ENCODE assay signal across 31 mouse cellular contexts in genomic region chr2:102877463-102877862, GRCm38 (mm10). TPM values are rescaled to one million over a fixed set of nuclear protein-coding genes. Genes with fewer than 3 reads are reported as not detected.
DNase-seq lines count a peak whose midpoint lies in the region; ATAC-seq and TF ChIP-seq lines count a peak whose summit lies in the region.
"Had no signal": no experiment of that assay in that cellular context is flagged by ENCODE, and none has a peak within 500 bp of the region (broad histone marks: within the 10 kb centered on the region; RNA-seq: fewer than 3 reads in every experiment).

No protein-coding gene starts in this region.

- H3K9ac ChIP-seq in stomach, postnatal 0 days (ENCODE audit: low read length): no peak overlapping the region
- no peak overlapping the region for H3K9ac ChIP-seq in intestine, embryonic 15.5 days
- H3K9ac ChIP-seq: embryonic facial prominence, embryonic 12.5 days; hindbrain, embryonic 13.5 days; limb, embryonic 12.5 days; liver, postnatal 0 days; midbrain, embryonic 13.5 days; neural tube, embryonic 15.5 days had no signal

- H3K4me3 ChIP-seq in gastrocnemius, adult 2 months: no peak overlapping the region
- no peak overlapping the region for H3K4me3 ChIP-seq in stomach, postnatal 0 days (ENCODE audit: low read depth, low read length)
- H3K4me3 ChIP-seq in intestine, embryonic 15.5 days (replicated peaks): no peak overlapping the region
- H3K4me3 ChIP-seq: embryonic facial prominence, embryonic 12.5 days; forebrain, embryonic 10.5 days; hindbrain, embryonic 13.5 days; limb, embryonic 12.5 days; midbrain, embryonic 13.5 days; neural tube, embryonic 15.5 days had no signal

- peak overlapping the region; percentile 57; the same call in 1 of the 2 replicates for H3K27ac ChIP-seq in gastrocnemius, adult 2 months
- H3K27ac ChIP-seq in stomach, postnatal 0 days (replicated peaks): no peak overlapping the region
- no peak overlapping the region for H3K27ac ChIP-seq in intestine, embryonic 15.5 days
- H3K27ac ChIP-seq: embryonic facial prominence, embryonic 12.5 days; forebrain, embryonic 10.5 days; hindbrain, embryonic 13.5 days; limb, embryonic 12.5 days; midbrain, embryonic 13.5 days; neural tube, embryonic 15.5 days had no signal

- TF ChIP-seq CTCF in gastrocnemius, adult 2 months (IDR thresholded peaks at IDR 0.05): no peak
- TF ChIP-seq CTCF in stomach, postnatal 0 days (IDR thresholded peaks at IDR 0.05; ENCODE audit: low read depth): no peak

- H3K4me2 ChIP-seq in stomach, postnatal 0 days (replicated peaks; ENCODE audit: low read depth): no peak overlapping the region
- no peak overlapping the region for H3K4me2 ChIP-seq in intestine, embryonic 15.5 days (replicated peaks)
- H3K4me2 ChIP-seq: embryonic facial prominence, embryonic 12.5 days; heart, embryonic 11.5 days; hindbrain, embryonic 13.5 days; limb, embryonic 12.5 days; liver, embryonic 11.5 days; midbrain, embryonic 13.5 days; neural tube, embryonic 15.5 days had no signal

- no peak for DNase-seq in gastrocnemius, adult 2 months
- no peak for DNase-seq in gastrocnemius, postnatal 14 days
- peak; percentile 34 for DNase-seq in 416B (ENCODE audit: low read depth)
- DNase-seq in stomach, postnatal 0 days (ENCODE audit: low spot score): no peak
- DNase-seq: adrenal gland, postnatal 36 days; cerebellum, adult 9-10 months; cerebellum, postnatal 36 days; embryo, embryonic 11 days; heart, postnatal 36 days; kidney, adult 9 months; kidney, postnatal 10 days; layer of hippocampus, adult 9-11 months; liver, postnatal 0 days; right cerebral cortex, adult 18-20 months; spleen, adult 18-20 months; thymus, adult 18-20 months; thymus, postnatal 36 days had no signal

- no peaks in the 10 kb centered on the region for H3K27me3 ChIP-seq in stomach, postnatal 0 days (ENCODE audit: control insufficient read depth, insufficient read depth, low read length)
- H3K27me3 ChIP-seq in intestine, embryonic 15.5 days (replicated peaks): no peaks in the 10 kb centered on the region
- H3K27me3 ChIP-seq: embryonic facial prominence, embryonic 12.5 days; hindbrain, embryonic 13.5 days; limb, embryonic 12.5 days; midbrain, embryonic 13.5 days; neural tube, embryonic 15.5 days had no signal

- TF ChIP-seq EP300 in stomach, postnatal 0 days (optimal IDR thresholded peaks at IDR 0.05): no peak

- no peaks in the 10 kb centered on the region for H3K9me3 ChIP-seq in stomach, postnatal 0 days (ENCODE audit: control insufficient read depth, low read length)
- H3K9me3 ChIP-seq in intestine, embryonic 15.5 days: no peaks in the 10 kb centered on the region
- H3K9me3 ChIP-seq: embryonic facial prominence, embryonic 12.5 days; forebrain, embryonic 10.5 days; hindbrain, embryonic 13.5 days; limb, embryonic 12.5 days; midbrain, embryonic 13.5 days; neural tube, embryonic 15.5 days had no signal

- WGBS in stomach, postnatal 0 days: 89% methylated on average over 4 of the region's 4 CpGs
- 91% methylated on average over 4 of the region's 4 CpGs for WGBS in intestine, embryonic 15.5 days

- H3K36me3 ChIP-seq in stomach, postnatal 0 days (ENCODE audit: control insufficient read depth, insufficient read depth, low read length): no peaks in the 10 kb centered on the region
- no peaks in the 10 kb centered on the region for H3K36me3 ChIP-seq in intestine, embryonic 15.5 days
- H3K36me3 ChIP-seq: embryonic facial prominence, embryonic 12.5 days; forebrain, embryonic 10.5 days; hindbrain, embryonic 13.5 days; limb, embryonic 12.5 days; midbrain, embryonic 13.5 days; neural tube, embryonic 15.5 days had no signal

- H3K4me1 ChIP-seq in stomach, postnatal 0 days (replicated peaks; ENCODE audit: control insufficient read depth, insufficient read depth): no peaks in the 10 kb centered on the region; the same call in 1 of the 2 replicates
- H3K4me1 ChIP-seq in intestine, embryonic 15.5 days (replicated peaks): peaks cover 8% of the 10 kb centered on the region; the same call in 1 of the 2 replicates

- peak; percentile 79 for ATAC-seq in granulocyte monocyte progenitor cell, adult 5-6 weeks (replicated peaks; ENCODE audit: poor library complexity, severe bottlenecking)
- peak; percentile 74 for ATAC-seq in megakaryocyte progenitor cell, adult 5-6 weeks (replicated peaks; ENCODE audit: poor library complexity)
- no peak for ATAC-seq in erythroblast, adult 5-6 weeks (replicated peaks; ENCODE audit: low FRiP score, poor library complexity, severe bottlenecking)
- ATAC-seq in stomach, postnatal 0 days (ENCODE audit: low FRiP score, low TSS enrichment): no peak
- ATAC-seq in intestine, embryonic 15.5 days: no peak
- ATAC-seq: forebrain, embryonic 16.5 days; intestine, postnatal 0 days; liver, postnatal 0 days; midbrain, embryonic 13.5 days had no signal

- intact Hi-C loops in gastrocnemius, adult 2 months (cut with DNase I): no loop called here
- intact Hi-C loops in gastrocnemius, postnatal 14 days (cut with DNase I; ENCODE audit: low total_unique reads): no loop called here

RNA-seq across cellular contexts. Expression of gene Cd44, which starts 24.0 kb away (rescaled TPM):
- 1 to 10 TPM; 4.1 to 6.1 TPM for total RNA-seq in gastrocnemius, adult 2 months (2021)
- 10 to 100 TPM; 15.5 to 21.1 TPM for total RNA-seq in gastrocnemius, postnatal 14 days (2021)
- total RNA-seq in granulocyte monocyte progenitor cell, adult 5-6 weeks (2014; fragmentation: Nextera tagmentation): 119 and 145 TPM in 2 replicates
- total RNA-seq in granulocyte monocyte progenitor cell, adult 5-6 weeks (2017): 130 and 135 TPM in 2 replicates
- total RNA-seq in megakaryocyte progenitor cell, adult 5-6 weeks (2015): 182 and 183 TPM in 2 replicates
- total RNA-seq in megakaryocyte progenitor cell, adult 5-6 weeks (2017): 128 and 134 TPM in 2 replicates
- total RNA-seq in erythroblast, adult 5-6 weeks (2015; ENCODE audit: low replicate concordance): 59.9 and 67.5 TPM in 2 replicates
- total RNA-seq in erythroblast, adult 5-6 weeks (2017; ENCODE audit: low replicate concordance): 36.5 and 44.4 TPM in 2 replicates
- polyA plus RNA-seq in stomach, postnatal 0 days (2015; fragmentation: Nextera tagmentation; extraction: Ambion mirVana): 27.5 and 27.7 TPM in 2 replicates
- polyA plus RNA-seq in intestine, embryonic 15.5 days (2015; fragmentation: Nextera tagmentation; extraction: Ambion mirVana): 12.6 and 13.8 TPM in 2 replicates

Comparison
In these comparisons a context has a peak if more than half of its experiments do, and no peak if none do; other contexts are left out.
1. ATAC-seq: peak in granulocyte monocyte progenitor cell, adult 5-6 weeks (single experiment) and megakaryocyte progenitor cell, adult 5-6 weeks (single experiment); none in erythroblast, adult 5-6 weeks (single experiment), stomach, postnatal 0 days (single experiment) and intestine, embryonic 15.5 days (single experiment).